Comparison of ENCODE assay signal across 8 mouse cellular contexts in genomic region chr11:116335244-116336036, GRCm38 (mm10). TPM values are rescaled to one million over a fixed set of nuclear protein-coding genes. Genes with fewer than 3 reads are reported as not detected.
DNase-seq lines count a peak whose midpoint lies in the region; ATAC-seq lines count a peak whose summit lies in the region.

Foxj1 (minus strand) TSS chr11:116335399.

- peaks cover 42% of the 10 kb centered on the region for H3K4me1 ChIP-seq in hindbrain, embryonic 16.5 days (ENCODE audit: control insufficient read depth, insufficient read depth, low read depth, low read length)

- H3K79me2 ChIP-seq in macrophage (ENCODE audit: inconsistent target), result no peaks in the 10 kb centered on the region

- H3K4me3 ChIP-seq in hindbrain, embryonic 16.5 days (ENCODE audit: low read length), result peak within 1 kb of the TSS; percentile 58
- peak within 1 kb of the TSS; percentile 23 for H3K4me3 ChIP-seq in macrophage (ENCODE audit: inconsistent target)

- H3K27ac ChIP-seq in hindbrain, embryonic 16.5 days (ENCODE audit: low read depth, low read length), result peak within 1 kb of the TSS; percentile 85
- H3K27ac ChIP-seq in macrophage, result no peak within 1 kb of the TSS

- DNase-seq in T-cell, adult 2 months (ENCODE audit: low spot score), result peak; percentile 97
- peak; percentile 89 to 90 for DNase-seq in cerebellum, postnatal 36 days
- peak; percentile 95 for DNase-seq in gastrocnemius, adult 18-20 months (ENCODE audit: low spot score)
- DNase-seq in left cerebral cortex, adult 18-20 months (ENCODE audit: low spot score in 2 of 2), result peak; percentile 95 to 97
- peak; percentile 96 for DNase-seq in right cerebral cortex, adult 18-20 months
- DNase-seq in urinary bladder, postnatal 10 days (ENCODE audit: low spot score), result peak; percentile 83

- peak within 1 kb of the TSS; percentile 100 for H3K4me2 ChIP-seq in hindbrain, embryonic 16.5 days (ENCODE audit: low read length)

- H3K27me3 ChIP-seq in hindbrain, embryonic 16.5 days (replicated peaks; ENCODE audit: control insufficient read depth, insufficient read depth, low read length), result peaks cover 14% of the 10 kb centered on the region

- H3K9ac ChIP-seq in hindbrain, embryonic 16.5 days (ENCODE audit: low read depth, low read length), result peak within 1 kb of the TSS; percentile 75

- WGBS in hindbrain, embryonic 16.5 days, result under 1% methylated on average over 57 of the region's 61 CpGs
- WGBS in macrophage (ENCODE audit: missing documents), result under 1% methylated on average over 59 of the region's 61 CpGs

- ATAC-seq in hindbrain, embryonic 16.5 days, result peak; percentile 93

- H3K9me3 ChIP-seq in hindbrain, embryonic 16.5 days (ENCODE audit: control insufficient read depth, low read length), result no peaks in the 10 kb centered on the region

- no peaks in the 10 kb centered on the region for H3K36me3 ChIP-seq in hindbrain, embryonic 16.5 days (ENCODE audit: control insufficient read depth, insufficient read depth, low read length)
- H3K36me3 ChIP-seq in macrophage (ENCODE audit: inconsistent target), result no peaks in the 10 kb centered on the region

RNA-seq across cellular contexts. Expression of gene Foxj1, which starts in this region (rescaled TPM):
- total RNA-seq in gastrocnemius, adult 18-20 months (2021), result under 1 TPM in 1 of 2 experiments, not detected in 1; 0.14 TPM
- 13.2 and 16.2 TPM in 2 replicates for polyA plus RNA-seq in hindbrain, embryonic 16.5 days (2015; fragmentation: Nextera tagmentation; extraction: Ambion mirVana)
- total RNA-seq in left cerebral cortex, adult 18-20 months (2021), result 1 to 10 TPM; 3.8 to 3.9 TPM
- under 1 TPM in 4 of 26 experiments, not detected in 22; 0.25 to 0.65 (median 0.31) TPM for total RNA-seq in macrophage (2018; cell fraction: chromatin; rRNA removed)
- under 1 TPM in 11 of 26 experiments, not detected in 15; 0.03 to 0.10 (median 0.09) TPM for total RNA-seq in macrophage (2018; cell fraction: cytosol; rRNA removed)
- total RNA-seq in macrophage (2018; cell fraction: nucleus; rRNA removed), result under 1 TPM in 8 of 26 experiments, not detected in 18; 0.21 to 0.93 (median 0.27) TPM
- not detected in 3 replicates for polyA plus RNA-seq in macrophage (2018)

Comparison
In these comparisons a context has a peak if more than half of its experiments do, and no peak if none do; other contexts are left out.
1. RNA of gene Foxj1 (total RNA-seq): 3.8 to 3.9 TPM in left cerebral cortex, adult 18-20 months; 0.14 TPM in gastrocnemius, adult 18-20 months; every median in the first group is over 4 times any median in the second.
2. RNA of gene Foxj1 (polyA plus RNA-seq): 13.2 to 16.2 TPM in hindbrain, embryonic 16.5 days; not detected in macrophage; every median in the first group is over 10 times any median in the second.
3. Peak in DNase-seq in gastrocnemius, adult 18-20 months; RNA of the gene not detected or under 1 TPM.
4. Peak in every context shown above with its lines, with median percentiles within 50 percentile points of each other: DNase-seq.